Mouse (Mus musculus) retina, adult 2 months (tissue): ENCODE measurements around the gene Enthd1.
A peak's percentile ranks its signal among the peaks of the same experiment; 100 is the strongest.
"Not testable (repeated sequence)": the region's sequence is repeated elsewhere in the genome, so short reads cannot be mapped to it uniquely, and the experiment has no call there.

Experiments
- DNase-seq: peaks from one replicate; pipeline ENCODE4 v3.0.0-alpha.2; 2012; ENCODE audit warnings: low read depth, low spot score

The Enthd1 gene

GRCm38 (mm10) chr15:80538075-80538474, 26.9 kb downstream of the Enthd1 start:
- DNase-seq: no peak

GRCm38 (mm10) chr15:80536051-80536450, 28.9 kb downstream of the Enthd1 start:
- no peak for DNase-seq

- no peak for DNase-seq
These were observed 31.7 kb downstream of the Enthd1 start for GRCm38 (mm10) chr15:80533274-80533673.

GRCm38 (mm10) chr15:80532281-80533072, 32.5 kb downstream of the Enthd1 start:
- no peak for DNase-seq

- no peak for DNase-seq
These were observed 33.9 kb downstream of the Enthd1 start for GRCm38 (mm10) chr15:80531026-80531425.

- DNase-seq: peak; percentile 16
These were observed 34.7 kb downstream of the Enthd1 start for GRCm38 (mm10) chr15:80529955-80530869.

- DNase-seq: no peak
These were observed 43.1 kb downstream of the Enthd1 start for GRCm38 (mm10) chr15:80521661-80522388.

- no peak for DNase-seq
These were observed 45.0 kb downstream of the Enthd1 start for GRCm38 (mm10) chr15:80519931-80520330.

- no peak for DNase-seq
These were observed 46.3 kb downstream of the Enthd1 start for GRCm38 (mm10) chr15:80518567-80519223.

GRCm38 (mm10) chr15:80517996-80518395, 47.0 kb downstream of the Enthd1 start:
- DNase-seq: no peak

- no peak for DNase-seq
These were observed 48.4 kb downstream of the Enthd1 start for GRCm38 (mm10) chr15:80516525-80516924.

GRCm38 (mm10) chr15:80505086-80505485, 59.9 kb downstream of the Enthd1 start:
- no peak for DNase-seq

- not testable (repeated sequence) for DNase-seq
These were observed 61.8 kb downstream of the Enthd1 start for GRCm38 (mm10) chr15:80503155-80503554.

GRCm38 (mm10) chr15:80502741-80503140, 62.2 kb downstream of the Enthd1 start:
- no peak for DNase-seq

- no peak for DNase-seq
These were observed 63.6 kb downstream of the Enthd1 start for GRCm38 (mm10) chr15:80501106-80502096.

GRCm38 (mm10) chr15:80500426-80500825, 64.5 kb downstream of the Enthd1 start:
- no peak for DNase-seq

GRCm38 (mm10) chr15:80497733-80498132, 67.2 kb downstream of the Enthd1 start:
- not testable (repeated sequence) for DNase-seq

GRCm38 (mm10) chr15:80491505-80491904, 73.5 kb downstream of the Enthd1 start:
- DNase-seq: no peak

- no peak for DNase-seq
These were observed 74.8 kb downstream of the Enthd1 start for GRCm38 (mm10) chr15:80490151-80490550.

- DNase-seq: no peak
These were observed 76.3 kb downstream of the Enthd1 start for GRCm38 (mm10) chr15:80488658-80489057.
